Comparison of ENCODE assay signal across 22 mouse cellular contexts in genomic region chr7:97452196-97452595, GRCm38 (mm10). TPM values are rescaled to one million over a fixed set of nuclear protein-coding genes. Genes with fewer than 3 reads are reported as not detected.
DNase-seq lines count a peak whose midpoint lies in the region; ATAC-seq and TF ChIP-seq lines count a peak whose summit lies in the region.
"Had no signal": no experiment of that assay in that cellular context is flagged by ENCODE, and none has a peak within 500 bp of the region (broad histone marks: within the 10 kb centered on the region; RNA-seq: fewer than 3 reads in every experiment).

No protein-coding gene starts in this region.

- no peaks in the 10 kb centered on the region for H3K27me3 ChIP-seq in heart, embryonic 16.5 days (ENCODE audit: control insufficient read depth, insufficient read depth, low read length)
- H3K27me3 ChIP-seq in heart, adult 2 months (ENCODE audit: control insufficient read depth, insufficient read depth, low read length): no peaks in the 10 kb centered on the region
- H3K27me3 ChIP-seq in testis, adult 2 months (ENCODE audit: control insufficient read depth, insufficient read depth, low read length): no peaks in the 10 kb centered on the region
- no peaks in the 10 kb centered on the region for H3K27me3 ChIP-seq in liver, embryonic 13.5 days
- H3K27me3 ChIP-seq in stomach, postnatal 0 days (ENCODE audit: control insufficient read depth, insufficient read depth, low read length): no peaks in the 10 kb centered on the region
- H3K27me3 ChIP-seq: embryonic facial prominence, embryonic 15.5 days; forebrain, embryonic 13.5 days; intestine, embryonic 15.5 days; limb, embryonic 15.5 days; Patski had no signal

- no peak for TF ChIP-seq CTCF in heart, adult 2 months (IDR thresholded peaks at IDR 0.05)
- TF ChIP-seq CTCF in testis, adult 2 months (IDR thresholded peaks at IDR 0.05; ENCODE audit: control insufficient read depth, insufficient read depth, insufficient replicate concordance, low read depth, low read length): no peak
- TF ChIP-seq CTCF in stomach, postnatal 0 days (IDR thresholded peaks at IDR 0.05; ENCODE audit: low read depth): no peak

- peaks cover 6% of the 10 kb centered on the region for H3K4me1 ChIP-seq in heart, embryonic 16.5 days (ENCODE audit: control insufficient read depth, insufficient read depth, low read length)
- H3K4me1 ChIP-seq in heart, adult 2 months (ENCODE audit: control insufficient read depth, insufficient read depth, low read length): no peaks in the 10 kb centered on the region
- H3K4me1 ChIP-seq in testis, adult 2 months (ENCODE audit: control insufficient read depth, insufficient read depth, low read length): peaks cover 4% of the 10 kb centered on the region
- peaks cover 46% of the 10 kb centered on the region for H3K4me1 ChIP-seq in liver, embryonic 13.5 days (replicated peaks)
- H3K4me1 ChIP-seq in stomach, postnatal 0 days (replicated peaks; ENCODE audit: control insufficient read depth, insufficient read depth): no peaks in the 10 kb centered on the region; the same call in 1 of the 2 replicates

- no peak for TF ChIP-seq EP300 in heart, adult 2 months (IDR thresholded peaks at IDR 0.05; ENCODE audit: insufficient read depth, low read depth, low read length)
- TF ChIP-seq EP300 in stomach, postnatal 0 days (optimal IDR thresholded peaks at IDR 0.05): no peak

- no peak for ATAC-seq in heart, embryonic 16.5 days (replicated peaks; ENCODE audit: extremely low read depth, insufficient read depth, low FRiP score)
- no peak for ATAC-seq in liver, embryonic 13.5 days (ENCODE audit: low read depth)
- ATAC-seq in stomach, postnatal 0 days (ENCODE audit: low FRiP score, low TSS enrichment): peak; percentile 21; the same call in 1 of the 2 replicates
- ATAC-seq: activated CD4-positive, CD25-positive, alpha-beta regulatory T cell, adult 4 months; forebrain, embryonic 13.5 days; Patski had no signal

- H3K27ac ChIP-seq in heart, embryonic 16.5 days (ENCODE audit: low read length): no peak overlapping the region
- no peak overlapping the region for H3K27ac ChIP-seq in heart, adult 2 months
- H3K27ac ChIP-seq in testis, adult 2 months (ENCODE audit: control insufficient read depth, insufficient read depth, low read depth, low read length): peak overlapping the region; percentile 36; the same call in 1 of the 2 replicates
- H3K27ac ChIP-seq in liver, embryonic 13.5 days: peak overlapping the region; percentile 99
- peak overlapping the region; percentile 91 for H3K27ac ChIP-seq in stomach, postnatal 0 days (replicated peaks)
- H3K27ac ChIP-seq: embryonic facial prominence, embryonic 15.5 days; forebrain, embryonic 13.5 days; intestine, embryonic 15.5 days; limb, embryonic 15.5 days had no signal

- no peaks in the 10 kb centered on the region for H3K79me2 ChIP-seq in heart, adult 2 months (replicated peaks; ENCODE audit: control insufficient read depth, insufficient read depth, low read length)

- no peak for TF ChIP-seq POLR2A in heart, adult 2 months (IDR thresholded peaks at IDR 0.05; ENCODE audit: insufficient read depth, low read depth, low read length)
- TF ChIP-seq POLR2A in testis, adult 2 months (IDR thresholded peaks at IDR 0.05; ENCODE audit: control insufficient read depth, low read depth, low read length): no peak

- peaks cover 6% of the 10 kb centered on the region for H3K9me3 ChIP-seq in heart, embryonic 16.5 days (replicated peaks; ENCODE audit: control insufficient read depth, low read length)
- 0 out of 2 replicates have a peak, but pooled peaks cover 3% of the 10 kb centered on the region for H3K9me3 ChIP-seq in liver, embryonic 13.5 days (replicated peaks)
- no peaks in the 10 kb centered on the region for H3K9me3 ChIP-seq in stomach, postnatal 0 days (ENCODE audit: control insufficient read depth, low read length)
- H3K9me3 ChIP-seq: embryonic facial prominence, embryonic 15.5 days; heart, embryonic 10.5 days; intestine, embryonic 15.5 days; limb, embryonic 15.5 days had no signal

- WGBS in heart, embryonic 16.5 days: 80% methylated on average over 6 of the region's 6 CpGs
- 93% methylated on average over 6 of the region's 6 CpGs for WGBS in heart, adult 2 months
- WGBS in liver, embryonic 13.5 days (ENCODE audit: insufficient replicate concordance): 60% methylated on average over 6 of the region's 6 CpGs
- WGBS in stomach, postnatal 0 days: 62% methylated on average over 6 of the region's 6 CpGs

- H3K9ac ChIP-seq in heart, embryonic 16.5 days (ENCODE audit: low read length): no peak overlapping the region
- no peak overlapping the region for H3K9ac ChIP-seq in heart, adult 2 months (ENCODE audit: low read depth, low read length)
- H3K9ac ChIP-seq in liver, embryonic 13.5 days: peak overlapping the region; percentile 87
- no peak overlapping the region for H3K9ac ChIP-seq in stomach, postnatal 0 days (ENCODE audit: low read length)
- H3K9ac ChIP-seq: hindbrain, embryonic 14.5 days had no signal

- peak overlapping the region; percentile 87; the same call in 1 of the 2 replicates for H3K4me2 ChIP-seq in heart, embryonic 16.5 days (ENCODE audit: low read depth, low read length)
- H3K4me2 ChIP-seq in liver, embryonic 13.5 days: peak overlapping the region; percentile 95
- peak overlapping the region; percentile 92; the same call in 1 of the 2 replicates for H3K4me2 ChIP-seq in stomach, postnatal 0 days (replicated peaks; ENCODE audit: low read depth)

- H3K4me3 ChIP-seq in heart, embryonic 16.5 days (ENCODE audit: low read length): no peak overlapping the region
- H3K4me3 ChIP-seq in heart, adult 2 months: no peak overlapping the region
- H3K4me3 ChIP-seq in testis, adult 2 months (ENCODE audit: control insufficient read depth, low read depth, low read length): no peak overlapping the region
- no peak overlapping the region for H3K4me3 ChIP-seq in liver, embryonic 13.5 days (replicated peaks)
- no peak overlapping the region for H3K4me3 ChIP-seq in stomach, postnatal 0 days (ENCODE audit: low read depth, low read length)
- H3K4me3 ChIP-seq: forebrain, embryonic 13.5 days had no signal

- no peaks in the 10 kb centered on the region for H3K36me3 ChIP-seq in heart, embryonic 16.5 days (ENCODE audit: control insufficient read depth, insufficient read depth)
- H3K36me3 ChIP-seq in heart, adult 2 months (ENCODE audit: control insufficient read depth, insufficient read depth, low read length): no peaks in the 10 kb centered on the region
- H3K36me3 ChIP-seq in testis, adult 2 months (ENCODE audit: control insufficient read depth, insufficient read depth, low read length): no peaks in the 10 kb centered on the region
- peaks cover 2% of the 10 kb centered on the region for H3K36me3 ChIP-seq in liver, embryonic 13.5 days
- H3K36me3 ChIP-seq in stomach, postnatal 0 days (ENCODE audit: control insufficient read depth, insufficient read depth, low read length): no peaks in the 10 kb centered on the region
- H3K36me3 ChIP-seq: embryonic facial prominence, embryonic 15.5 days; heart, embryonic 10.5 days; intestine, embryonic 15.5 days; limb, embryonic 15.5 days had no signal

- no peak for DNase-seq in heart, adult 2 months
- DNase-seq in testis, postnatal 10 days (ENCODE audit: low spot score): no peak
- DNase-seq in liver, embryonic 13.5 days: no peak
- DNase-seq in stomach, postnatal 0 days (ENCODE audit: low spot score): peak; percentile 51
- no peak for DNase-seq in ovary, postnatal 14 days (ENCODE audit: low spot score)
- no peak for DNase-seq in heart, postnatal 36 days
- DNase-seq: adrenal gland, postnatal 14 days; cerebellum, adult 11-12 months; gastrocnemius, postnatal 25 days; heart, postnatal 14 days; layer of hippocampus, postnatal 36 days; right cerebral cortex, postnatal 25 days had no signal

- intact Hi-C loops in heart, adult 2 months (cut with DNase I): no loop called here
- intact Hi-C loops in heart, postnatal 36 days (cut with DNase I): no loop called here

RNA-seq across cellular contexts. Expression of gene Kctd14, which starts 1.1 kb away (rescaled TPM):
- 1.4 and 1.5 TPM in 2 replicates for polyA plus RNA-seq in heart, embryonic 16.5 days (2015; fragmentation: Nextera tagmentation; extraction: Ambion mirVana)
- under 1 TPM; 0.13 to 0.39 TPM for total RNA-seq in heart, adult 2 months (2021)
- polyA plus RNA-seq in heart, adult 2 months (2012; rRNA removed): 0.23 and 0.61 TPM in 2 replicates
- polyA plus RNA-seq in testis, adult 2 months (2012; rRNA removed): 8.8 and 12.2 TPM in 2 replicates
- polyA plus RNA-seq in liver, embryonic 13.5 days (2015; fragmentation: Nextera tagmentation; extraction: Ambion mirVana): 10.6 and 10.7 TPM in 2 replicates
- 32.4 and 33.2 TPM in 2 replicates for polyA plus RNA-seq in stomach, postnatal 0 days (2015; fragmentation: Nextera tagmentation; extraction: Ambion mirVana)
- total RNA-seq in heart, postnatal 36 days (2021): not detected
- polyA plus RNA-seq: Patski had no signal

RNA-seq across cellular contexts. Expression of gene Ints4, which starts 28.6 kb away (rescaled TPM):
- 37.3 and 40.8 TPM in 2 replicates for polyA plus RNA-seq in heart, embryonic 16.5 days (2015; fragmentation: Nextera tagmentation; extraction: Ambion mirVana)
- 10 to 100 TPM; 55.8 to 61.5 TPM for total RNA-seq in heart, adult 2 months (2021)
- polyA plus RNA-seq in heart, adult 2 months (2012; rRNA removed): 65.3 and 88.3 TPM in 2 replicates
- 69.6 and 78.9 TPM in 2 replicates for polyA plus RNA-seq in testis, adult 2 months (2012; rRNA removed)
- 22.0 and 24.7 TPM in 2 replicates for polyA plus RNA-seq in liver, embryonic 13.5 days (2015; fragmentation: Nextera tagmentation; extraction: Ambion mirVana)
- polyA plus RNA-seq in stomach, postnatal 0 days (2015; fragmentation: Nextera tagmentation; extraction: Ambion mirVana): 21.9 and 26.7 TPM in 2 replicates
- total RNA-seq in heart, postnatal 36 days (2021): 10 to 100 TPM; 48.1 to 53.0 TPM

RNA-seq across cellular contexts. Expression of gene Thrsp, which starts 34.7 kb away (rescaled TPM):
- polyA plus RNA-seq in heart, embryonic 16.5 days (2015; fragmentation: Nextera tagmentation; extraction: Ambion mirVana): 1.0 and 2.0 TPM in 2 replicates
- total RNA-seq in heart, adult 2 months (2021): 10 to 100 TPM; 68.6 to 77.2 TPM
- polyA plus RNA-seq in heart, adult 2 months (2012; rRNA removed): 118 and 171 TPM in 2 replicates
- polyA plus RNA-seq in testis, adult 2 months (2012; rRNA removed): 3.6 and 4.1 TPM in 2 replicates
- polyA plus RNA-seq in liver, embryonic 13.5 days (2015; fragmentation: Nextera tagmentation; extraction: Ambion mirVana): 0.12 TPM in 1 of 2 replicates, not detected in the other
- polyA plus RNA-seq in stomach, postnatal 0 days (2015; fragmentation: Nextera tagmentation; extraction: Ambion mirVana): 1.4 and 1.5 TPM in 2 replicates
- total RNA-seq in heart, postnatal 36 days (2021): 10 to 100 TPM; 43.7 to 50.9 TPM
- polyA plus RNA-seq: activated CD4-positive, CD25-positive, alpha-beta regulatory T cell, adult 4 months had no signal

RNA-seq across cellular contexts. Expression of gene Ndufc2, which starts 52.4 kb away (rescaled TPM):
- 592 and 600 TPM in 2 replicates for polyA plus RNA-seq in heart, embryonic 16.5 days (2015; fragmentation: Nextera tagmentation; extraction: Ambion mirVana)
- 100 to 1,000 TPM; 483 to 533 TPM for total RNA-seq in heart, adult 2 months (2021)
- polyA plus RNA-seq in heart, adult 2 months (2012; rRNA removed): 305 and 346 TPM in 2 replicates
- polyA plus RNA-seq in testis, adult 2 months (2012; rRNA removed): 46.2 and 81.2 TPM in 2 replicates
- 221 and 241 TPM in 2 replicates for polyA plus RNA-seq in liver, embryonic 13.5 days (2015; fragmentation: Nextera tagmentation; extraction: Ambion mirVana)
- 415 and 439 TPM in 2 replicates for polyA plus RNA-seq in stomach, postnatal 0 days (2015; fragmentation: Nextera tagmentation; extraction: Ambion mirVana)
- 100 to 1,000 TPM; 475 to 537 TPM for total RNA-seq in heart, postnatal 36 days (2021)

Comparison
In these comparisons a context has a peak if more than half of its experiments do, and no peak if none do; other contexts are left out.
1. RNA of gene Thrsp, which starts 34.7 kb away (polyA plus RNA-seq): 118 to 171 TPM in heart, adult 2 months; 3.6 to 4.1 TPM in testis, adult 2 months, 1.0 to 2.0 TPM in heart, embryonic 16.5 days, 1.4 to 1.5 TPM in stomach, postnatal 0 days and 0.12 TPM in liver, embryonic 13.5 days; every median in the first group is over 10 times any median in the second.
2. H3K27ac ChIP-seq: peak in testis, adult 2 months (single experiment), liver, embryonic 13.5 days (single experiment) and stomach, postnatal 0 days (single experiment); none in heart, embryonic 16.5 days (single experiment) and heart, adult 2 months (single experiment).
3. Peak in every context shown above with its lines, with median percentiles within 50 percentile points of each other: H3K4me2 ChIP-seq.